Mouse (Mus musculus): Measurements from ENCODE around the gene Scnn1a. TPM values are rescaled to one million over a fixed set of nuclear protein-coding genes. Genes with fewer than 3 reads are reported as not detected.

The Scnn1a gene
- polyA plus RNA-seq, 1 experiment from 2014 or later, result 18.5 TPM

DNA sequence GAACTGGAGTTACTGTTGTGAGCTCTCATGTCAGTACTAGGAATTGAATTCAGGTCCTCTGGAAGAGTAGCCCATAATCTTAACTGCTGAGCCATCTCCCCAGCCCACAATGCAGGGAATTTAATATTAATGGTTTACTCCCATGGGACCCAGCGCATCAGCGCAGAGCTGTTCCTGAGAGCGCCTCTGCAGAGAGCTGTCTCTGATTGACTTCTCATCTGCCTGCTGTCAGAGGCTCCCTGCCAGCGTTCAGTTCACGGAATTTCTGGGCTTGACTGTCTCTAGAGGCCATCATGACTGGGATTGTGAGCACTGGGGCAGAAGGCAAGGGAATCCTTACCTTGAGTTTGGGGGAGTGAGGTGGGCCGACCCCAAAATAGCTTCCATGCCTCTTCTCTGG, 56.6 kb downstream of the Scnn1a start:
- peak overlapping the region; percentile 41; the same call in 1 of the 2 replicates for H3K4me2 ChIP-seq (replicated peaks; ENCODE audit: low read depth)
- H3K9me3 ChIP-seq (ENCODE audit: control insufficient read depth, low read length), result no peaks in the 10 kb centered on the region
- no peak for TF ChIP-seq CTCF (IDR thresholded peaks at IDR 0.05; ENCODE audit: low read depth)
- TF ChIP-seq EP300 (optimal IDR thresholded peaks at IDR 0.05), result no peak
- H3K36me3 ChIP-seq (ENCODE audit: control insufficient read depth, insufficient read depth, low read length), result no peaks in the 10 kb centered on the region
- no peak for ATAC-seq (ENCODE audit: low FRiP score, low TSS enrichment)
- H3K4me3 ChIP-seq (ENCODE audit: low read depth, low read length), result no peak overlapping the region
- WGBS, result 54% methylated on average over 6 of the region's 6 CpGs
- peaks cover 3% of the 10 kb centered on the region; the same call in 1 of the 2 replicates for H3K4me1 ChIP-seq (replicated peaks; ENCODE audit: control insufficient read depth, insufficient read depth)
- no peaks in the 10 kb centered on the region for H3K27me3 ChIP-seq (ENCODE audit: control insufficient read depth, insufficient read depth, low read length)
- DNase-seq (ENCODE audit: low spot score), result no peak
- peak overlapping the region; percentile 86 for H3K27ac ChIP-seq (replicated peaks)
- no peak overlapping the region for H3K9ac ChIP-seq (ENCODE audit: low read length)

DNA sequence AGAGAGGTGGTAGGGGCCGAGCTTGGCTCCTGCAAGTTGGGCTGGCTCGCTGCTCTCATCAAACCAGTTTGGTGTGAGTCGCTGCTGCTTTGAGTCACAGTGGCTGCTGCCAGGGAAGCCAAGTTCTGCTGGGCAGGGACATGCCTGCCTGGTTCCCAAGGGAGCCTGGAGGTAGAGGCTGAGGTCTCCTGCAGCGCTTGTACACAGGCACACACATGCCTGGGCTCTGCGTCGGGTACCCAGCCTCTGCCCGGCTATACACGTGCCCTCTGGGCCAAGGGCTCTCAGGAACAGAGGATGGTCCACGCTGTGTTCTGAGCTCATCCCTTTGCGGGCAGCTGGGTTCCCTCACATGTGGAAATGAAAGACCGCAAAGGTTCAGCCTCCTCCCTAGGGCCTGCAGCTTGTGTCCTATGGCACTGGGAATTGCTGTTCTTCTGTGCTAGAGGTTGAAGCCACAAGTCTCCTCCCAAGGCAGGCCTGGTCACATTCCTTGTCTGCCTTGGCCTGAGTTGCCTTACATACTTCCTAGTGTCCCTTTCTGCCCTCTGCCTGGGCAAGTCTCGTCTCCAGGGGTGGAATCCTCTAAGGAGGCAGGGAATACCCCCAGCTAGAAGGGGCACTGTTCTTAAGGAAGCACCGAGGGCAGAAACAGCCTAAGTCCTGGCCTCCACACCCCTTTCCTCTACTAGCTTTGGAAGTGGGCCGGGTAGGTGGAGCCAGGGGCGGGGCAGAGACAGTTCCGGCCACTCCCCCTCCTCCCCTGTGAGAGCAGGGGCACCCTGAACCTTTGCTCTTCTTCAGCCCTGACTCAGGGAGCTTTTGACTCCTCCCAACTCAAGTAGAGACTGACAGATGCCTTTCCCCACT, 57.4 kb downstream of the Scnn1a start:
- Histone ChIP-seq H3K9me3 (ENCODE audit: control insufficient read depth, low read length) (no peaks in the 10 kb centered on the region), H3K9ac (ENCODE audit: low read length) (peak overlapping the region; percentile 45), H3K4me3 (ENCODE audit: low read depth, low read length) (peak overlapping the region; percentile 2; the same call in 1 of the 2 replicates), H3K4me1 (replicated peaks; ENCODE audit: control insufficient read depth, insufficient read depth) (peaks cover 3% of the 10 kb centered on the region; the same call in 1 of the 2 replicates), H3K4me2 (replicated peaks; ENCODE audit: low read depth) (peak overlapping the region; percentile 41), H3K36me3 (ENCODE audit: control insufficient read depth, insufficient read depth, low read length) (no peaks in the 10 kb centered on the region), H3K27ac (replicated peaks) (peak overlapping the region; percentile 86), H3K27me3 (ENCODE audit: control insufficient read depth, insufficient read depth, low read length) (no peaks in the 10 kb centered on the region)
- 30% methylated on average over 16 of the region's 16 CpGs for WGBS
- DNase-seq (ENCODE audit: low spot score), result peak; percentile 86
- TF ChIP-seq CTCF (IDR thresholded peaks at IDR 0.05; ENCODE audit: low read depth) (no peak), EP300 (optimal IDR thresholded peaks at IDR 0.05) (no peak)
- peak; percentile 72 for ATAC-seq (ENCODE audit: low FRiP score, low TSS enrichment)

DNA sequence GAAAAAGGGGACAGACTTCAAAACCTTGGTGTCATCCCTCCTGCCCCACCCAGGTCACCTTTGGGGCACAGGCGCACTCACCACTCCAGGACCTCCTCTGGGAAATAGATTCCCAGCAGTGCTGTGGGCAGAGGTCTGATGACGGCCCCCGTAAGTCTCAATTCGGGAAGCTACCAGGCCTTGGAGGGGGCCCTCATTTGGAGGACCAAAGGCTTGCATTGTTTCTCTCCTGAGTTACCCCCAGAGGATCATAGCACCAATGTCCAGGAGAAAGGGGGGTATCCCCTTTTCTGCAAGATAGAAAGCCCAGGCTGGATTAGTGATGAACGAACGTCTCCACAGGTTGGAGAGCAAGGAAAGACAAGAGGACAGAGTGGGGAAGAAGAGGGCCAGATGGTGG, 58.2 kb downstream of the Scnn1a start:
- DNase-seq (ENCODE audit: low spot score) (no peak), ATAC-seq (ENCODE audit: low FRiP score, low TSS enrichment) (no peak)
- no peak overlapping the region; the same call in 1 of the 2 replicates for H3K4me3 ChIP-seq (ENCODE audit: low read depth, low read length)
- TF ChIP-seq CTCF (IDR thresholded peaks at IDR 0.05; ENCODE audit: low read depth), result no peak
- TF ChIP-seq EP300 (optimal IDR thresholded peaks at IDR 0.05), result no peak
- peak overlapping the region; percentile 45; the same call in 1 of the 2 replicates for H3K9ac ChIP-seq (ENCODE audit: low read length)
- H3K4me2 ChIP-seq (replicated peaks; ENCODE audit: low read depth), result peak overlapping the region; percentile 41
- H3K4me1 ChIP-seq (replicated peaks; ENCODE audit: control insufficient read depth, insufficient read depth), result peaks cover 3% of the 10 kb centered on the region; the same call in 1 of the 2 replicates
- peak overlapping the region; percentile 86 for H3K27ac ChIP-seq (replicated peaks)
- H3K27me3 ChIP-seq (ENCODE audit: control insufficient read depth, insufficient read depth, low read length), result no peaks in the 10 kb centered on the region
- WGBS, result 31% methylated on average over 6 of the region's 6 CpGs
- H3K9me3 ChIP-seq (ENCODE audit: control insufficient read depth, low read length), result no peaks in the 10 kb centered on the region
- H3K36me3 ChIP-seq (ENCODE audit: control insufficient read depth, insufficient read depth, low read length), result no peaks in the 10 kb centered on the region

DNA sequence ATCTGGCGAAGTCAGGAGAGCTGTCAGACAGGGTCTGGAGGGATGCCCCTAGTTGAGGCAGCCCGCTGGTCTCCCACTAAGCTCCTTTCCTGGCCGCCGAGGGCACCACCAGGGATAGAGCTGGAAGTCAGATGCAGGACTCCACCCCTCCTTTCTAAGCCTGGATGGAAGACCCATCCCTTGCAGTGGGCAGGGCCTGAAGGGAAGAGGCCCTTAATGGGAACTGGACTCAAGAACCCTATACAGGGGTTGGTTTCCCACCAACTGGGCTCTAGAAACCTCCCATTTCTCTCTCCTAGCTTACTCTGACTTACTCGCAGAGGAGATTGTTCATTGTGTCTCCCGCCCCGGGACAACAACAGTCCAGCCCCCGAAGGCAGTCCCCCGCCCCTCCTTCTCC, 59.3 kb downstream of the Scnn1a start:
- Histone ChIP-seq H3K27me3 (ENCODE audit: control insufficient read depth, insufficient read depth, low read length) (no peaks in the 10 kb centered on the region), H3K36me3 (ENCODE audit: control insufficient read depth, insufficient read depth, low read length) (no peaks in the 10 kb centered on the region), H3K4me3 (ENCODE audit: low read depth, low read length) (peak overlapping the region; percentile 47), H3K4me2 (replicated peaks; ENCODE audit: low read depth) (peak overlapping the region; percentile 76), H3K4me1 (replicated peaks; ENCODE audit: control insufficient read depth, insufficient read depth) (peaks cover 3% of the 10 kb centered on the region; the same call in 1 of the 2 replicates), H3K9me3 (ENCODE audit: control insufficient read depth, low read length) (no peaks in the 10 kb centered on the region), H3K27ac (replicated peaks) (peak overlapping the region; percentile 53), H3K9ac (ENCODE audit: low read length) (peak overlapping the region; percentile 68)
- WGBS, result 10% methylated on average over 9 of the region's 9 CpGs
- DNase-seq (ENCODE audit: low spot score) (peak; percentile 34), ATAC-seq (ENCODE audit: low FRiP score, low TSS enrichment) (no peak)
- TF ChIP-seq EP300 (optimal IDR thresholded peaks at IDR 0.05), result no peak
- TF ChIP-seq CTCF (IDR thresholded peaks at IDR 0.05; ENCODE audit: low read depth), result no peak

DNA sequence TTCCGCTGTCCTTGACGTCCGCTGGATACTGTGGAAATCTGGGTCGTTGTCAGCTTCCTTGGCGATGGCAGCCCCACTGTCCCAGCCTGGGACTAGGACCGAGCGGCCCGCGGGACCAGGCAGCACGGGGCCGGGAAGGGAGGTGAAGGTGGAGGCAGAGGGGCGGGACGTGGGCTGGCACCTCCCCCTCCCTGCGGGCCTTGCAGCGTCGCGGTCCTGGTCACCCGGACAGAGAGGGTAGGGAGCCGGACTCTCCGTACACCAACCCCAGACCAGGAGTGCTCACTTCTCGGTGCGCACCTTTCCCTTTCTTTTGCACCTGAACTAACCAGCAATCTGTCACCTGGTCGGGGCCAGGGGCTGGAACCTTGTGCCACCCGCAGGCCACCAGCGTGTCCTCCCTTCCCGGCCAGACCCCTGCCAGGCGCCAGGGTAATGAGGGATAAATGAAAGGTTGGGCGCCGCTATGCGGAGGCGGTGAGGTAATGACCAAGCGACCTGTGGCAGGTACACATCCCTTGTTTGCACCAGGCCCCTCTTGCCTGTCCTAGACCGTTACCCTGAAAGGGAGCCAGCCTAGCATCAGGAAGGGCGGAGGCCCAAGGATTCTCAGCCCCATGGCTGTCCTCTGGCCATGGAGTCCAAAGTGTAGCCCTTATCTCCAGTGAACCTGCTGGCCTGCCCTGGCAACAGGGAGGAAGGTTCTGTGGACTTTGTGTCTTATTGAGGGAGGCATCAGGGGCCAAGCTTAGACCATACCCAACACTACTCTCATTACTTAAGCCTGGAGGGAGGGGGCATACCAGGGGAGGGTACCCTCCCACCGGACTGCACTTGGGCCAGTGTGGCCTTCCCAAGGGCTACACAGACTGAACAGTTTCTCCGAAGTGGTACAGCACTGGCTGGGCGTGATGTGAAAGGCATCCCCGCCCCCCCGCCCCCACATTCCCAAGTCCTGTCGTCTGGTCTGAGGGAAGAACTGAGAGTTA, 60.2 kb downstream of the Scnn1a start, which contains the start of gene Plekhg6:
Plekhg6 (minus strand) TSS at position 422 of the 989 bp plus-strand sequence.
- TF ChIP-seq EP300 (optimal IDR thresholded peaks at IDR 0.05), result no peak
- WGBS, result 12% methylated on average over 33 of the region's 40 CpGs
- ATAC-seq (ENCODE audit: low FRiP score, low TSS enrichment), result peak; percentile 61
- Histone ChIP-seq H3K27ac (replicated peaks) (peak within 1 kb of the TSS; percentile 53), H3K9me3 (ENCODE audit: control insufficient read depth, low read length) (no peaks in the 10 kb centered on the region), H3K36me3 (ENCODE audit: control insufficient read depth, insufficient read depth, low read length) (no peaks in the 10 kb centered on the region), H3K4me3 (ENCODE audit: low read depth, low read length) (peak within 1 kb of the TSS; percentile 47), H3K27me3 (ENCODE audit: control insufficient read depth, insufficient read depth, low read length) (no peaks in the 10 kb centered on the region), H3K4me2 (replicated peaks; ENCODE audit: low read depth) (peak within 1 kb of the TSS; percentile 76), H3K9ac (ENCODE audit: low read length) (peak within 1 kb of the TSS; percentile 68), H3K4me1 (replicated peaks; ENCODE audit: control insufficient read depth, insufficient read depth) (peaks cover 3% of the 10 kb centered on the region; the same call in 1 of the 2 replicates)
- peak; percentile 78 for DNase-seq (ENCODE audit: low spot score)
